Mouse (Mus musculus) right cerebral cortex, adult 2 months (tissue): ENCODE results near the gene Atf7ip.

Experiments used
- DNase-seq, 2 experiments: peaks; one replicate each; pipeline ENCODE4 v3.0.0; 2021 to 2022; ENCODE audit warnings: low spot score in 2 of 2

Gene Atf7ip

DNA sequence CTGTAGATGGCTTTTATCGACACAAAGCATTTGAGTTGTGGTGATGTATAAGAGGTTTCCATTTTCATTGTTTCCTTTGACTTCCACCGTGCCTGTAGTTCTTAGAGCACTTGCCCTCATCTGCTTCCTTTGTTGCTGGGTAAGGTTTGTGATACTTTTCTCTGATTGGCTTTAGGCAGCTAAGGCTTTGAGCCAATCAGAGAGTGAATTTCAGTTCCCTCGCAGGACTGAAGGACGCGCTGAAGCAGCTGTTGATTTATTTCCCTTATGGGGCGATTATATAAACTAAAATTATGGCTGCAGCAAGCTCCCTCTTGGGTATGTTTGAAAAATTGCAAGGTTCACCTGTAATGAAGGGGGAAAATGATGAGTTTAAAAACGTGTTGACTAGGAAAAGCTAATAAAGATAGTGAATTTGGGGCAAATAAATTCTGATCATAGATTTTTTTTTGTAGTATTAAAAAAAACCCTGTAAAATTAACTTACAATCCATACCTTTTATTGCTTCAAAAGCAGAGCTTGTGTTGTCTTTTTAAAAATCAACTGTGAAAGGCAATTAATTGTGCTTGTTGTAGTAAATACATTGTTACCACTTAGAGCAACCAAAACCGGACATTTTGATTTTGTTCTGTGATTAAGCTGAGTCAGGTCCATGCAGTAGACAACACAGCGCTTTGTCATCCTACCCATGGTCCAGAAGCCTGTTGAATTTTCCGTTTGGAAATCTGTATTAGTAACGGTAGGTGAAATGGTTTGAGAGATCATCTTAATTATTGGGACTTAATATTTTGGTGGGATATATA lies 48.0 kb downstream of the Atf7ip start:
- DNase-seq, result peak; percentile 48 to 64

DNA sequence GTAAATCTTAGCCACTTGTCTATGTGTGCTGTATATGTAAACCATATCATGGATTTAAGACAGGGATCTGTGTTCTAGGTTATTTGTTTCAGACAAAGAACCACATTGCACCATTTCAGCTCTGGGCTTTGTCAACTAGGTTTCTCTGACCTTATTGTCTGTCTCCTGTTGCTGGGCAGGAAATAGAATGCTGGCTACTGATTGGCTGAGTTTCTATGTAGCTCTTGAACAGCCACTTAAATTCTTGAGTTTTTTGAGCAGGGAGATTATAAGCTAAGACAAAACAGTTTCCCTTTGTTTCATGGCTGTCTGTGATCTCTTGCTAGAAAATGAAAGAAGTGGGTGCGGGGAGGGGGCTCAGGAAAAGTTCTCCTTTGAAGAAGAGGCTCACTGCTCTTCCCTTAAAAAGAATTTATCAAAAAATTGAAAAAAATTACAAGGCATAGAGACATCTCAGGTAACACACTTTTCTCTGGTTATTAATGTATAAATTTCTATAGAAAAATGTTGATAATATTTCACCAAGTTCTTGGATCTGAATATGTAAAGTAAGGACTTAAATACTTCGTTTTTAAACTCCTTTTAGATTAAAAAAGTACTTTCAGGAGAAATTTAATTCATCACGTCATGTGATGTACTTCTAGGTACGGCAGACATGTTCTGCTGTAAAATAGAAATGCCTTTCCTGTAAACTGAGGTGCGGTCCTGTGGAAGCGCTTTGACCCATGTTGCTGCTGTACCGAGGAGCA lies 49.0 kb downstream of the Atf7ip start:
- no peak for DNase-seq

DNA sequence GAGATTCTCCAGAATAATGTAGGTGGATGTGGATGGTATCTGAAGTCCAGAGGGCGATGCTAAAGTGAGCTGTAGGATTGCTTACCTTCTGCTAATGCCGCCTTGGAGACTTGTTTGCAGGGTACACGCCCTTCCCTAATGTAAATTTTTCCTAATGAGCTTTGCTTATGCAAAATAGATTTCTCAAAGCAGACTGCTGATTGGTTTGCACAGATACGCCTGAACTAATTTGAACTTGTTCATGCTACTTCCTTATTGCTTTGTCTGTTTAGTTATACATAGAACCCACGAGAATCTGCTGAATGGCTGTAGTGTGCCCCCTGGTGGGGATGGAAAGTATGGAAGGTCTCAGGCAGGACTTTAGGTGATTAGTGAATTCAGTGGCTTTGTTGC lies 49.6 kb downstream of the Atf7ip start:
- peak; percentile 77 to 81 for DNase-seq

DNA sequence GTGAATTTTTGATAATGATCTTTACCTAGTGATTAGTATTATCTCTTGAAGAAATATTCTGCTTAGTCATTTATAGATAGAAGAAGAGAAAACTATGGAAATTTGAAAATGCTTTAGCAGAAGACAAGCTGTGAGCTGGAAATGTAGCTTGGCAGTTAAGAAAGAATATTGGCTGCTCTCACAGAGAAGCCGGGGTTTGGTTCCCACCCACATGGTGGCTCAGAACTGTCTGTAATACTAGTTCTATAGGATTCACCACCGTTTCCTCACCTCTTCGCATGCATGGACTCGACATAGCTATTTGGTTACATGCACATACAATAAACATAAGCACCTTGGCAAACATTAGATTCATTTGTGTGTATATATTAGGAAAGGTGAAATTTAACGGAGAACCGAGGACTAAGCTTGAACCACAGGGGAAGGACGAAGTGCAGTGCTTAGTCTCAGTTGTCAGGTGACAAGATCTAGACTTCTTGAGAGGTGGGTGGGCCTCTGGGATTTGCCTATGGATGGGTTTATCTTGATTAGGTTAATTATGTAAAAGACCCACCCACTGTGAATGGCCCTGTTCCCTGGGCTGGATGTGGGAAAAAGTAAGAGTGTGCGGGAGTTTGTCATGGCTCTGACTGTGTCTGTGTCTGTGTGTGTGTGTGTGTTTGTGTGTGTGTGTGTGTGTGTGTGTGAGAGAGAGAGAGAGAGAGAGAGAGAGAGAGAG lies 52.5 kb downstream of the Atf7ip start:
- DNase-seq, result no peak

DNA sequence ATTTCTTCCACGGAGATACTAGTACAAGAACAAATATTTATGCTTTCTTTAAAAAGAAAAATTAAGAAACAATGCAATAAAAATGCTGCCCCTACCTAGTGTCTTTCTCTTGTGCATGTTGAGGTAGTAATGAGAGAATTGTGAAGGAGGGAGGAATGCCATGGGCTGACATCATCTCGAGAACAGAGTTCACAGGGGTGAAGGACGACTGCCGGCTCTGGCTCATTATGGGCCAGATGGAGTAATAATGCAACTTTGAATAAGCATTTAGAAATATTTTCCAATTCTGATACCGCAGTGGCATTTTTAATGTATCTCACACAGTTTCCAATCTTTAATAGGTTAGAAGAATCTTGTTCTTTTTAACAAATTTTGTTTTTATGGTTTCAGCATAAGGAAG lies 60.0 kb downstream of the Atf7ip start:
- DNase-seq, result no peak

DNA sequence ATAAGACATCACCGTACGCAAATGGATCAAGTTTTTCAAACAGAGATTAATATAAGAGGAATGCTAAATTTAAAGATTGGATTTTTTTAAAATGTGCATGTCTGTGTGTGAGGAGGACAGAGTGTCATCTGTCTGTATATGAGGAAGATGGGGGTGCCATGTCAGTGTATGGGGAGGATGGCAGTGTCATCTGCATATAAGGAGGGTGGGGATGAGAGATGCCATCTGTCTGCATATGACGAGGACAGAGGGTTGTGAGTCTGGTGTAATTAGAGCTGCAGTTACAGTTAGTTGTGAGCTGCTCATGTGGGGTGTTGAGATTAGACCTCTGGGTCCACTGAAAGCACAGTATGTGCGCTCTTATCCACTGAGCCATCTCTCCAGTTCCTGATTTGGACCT lies 84.8 kb downstream of the Atf7ip start:
- DNase-seq, result no peak

DNA sequence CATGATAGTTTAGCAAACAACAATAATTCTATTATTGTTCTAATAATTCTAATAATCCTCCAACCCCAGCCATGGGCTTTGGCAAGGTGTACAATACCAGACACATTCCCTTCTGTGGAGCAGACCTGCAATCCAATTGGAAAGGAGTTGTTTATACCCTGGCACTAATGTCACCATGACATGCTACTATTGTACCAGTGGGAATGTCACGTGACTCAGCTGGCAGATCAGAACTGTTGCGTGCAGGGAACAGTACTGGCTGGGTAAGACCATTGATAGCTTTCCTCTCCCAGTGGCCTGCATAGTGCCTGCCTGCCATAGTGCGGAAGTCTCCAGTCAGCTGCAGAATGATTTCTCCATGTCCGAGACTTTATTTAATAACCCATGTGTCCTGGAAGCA lies 88.6 kb downstream of the Atf7ip start:
- no peak for DNase-seq

DNA sequence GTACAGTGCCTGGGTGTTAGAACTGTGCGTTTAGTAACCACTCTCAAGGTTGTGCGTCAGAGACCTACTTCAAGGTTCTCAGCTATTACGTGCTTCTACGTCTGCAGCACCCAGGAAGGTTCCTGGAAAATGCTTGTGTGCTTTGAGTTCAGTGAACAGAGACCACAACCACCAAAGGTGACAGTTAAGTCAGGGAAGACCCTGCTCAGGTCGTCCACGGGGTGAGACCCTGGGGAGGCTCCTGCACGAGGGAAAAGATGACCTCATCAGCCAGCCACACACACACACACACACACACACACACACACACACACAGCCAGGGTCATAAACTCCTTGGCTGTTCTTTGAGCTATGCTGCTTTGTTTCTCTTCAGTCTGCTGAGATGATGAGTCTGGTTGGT lies 96.6 kb downstream of the Atf7ip start:
- DNase-seq, result no peak

DNA sequence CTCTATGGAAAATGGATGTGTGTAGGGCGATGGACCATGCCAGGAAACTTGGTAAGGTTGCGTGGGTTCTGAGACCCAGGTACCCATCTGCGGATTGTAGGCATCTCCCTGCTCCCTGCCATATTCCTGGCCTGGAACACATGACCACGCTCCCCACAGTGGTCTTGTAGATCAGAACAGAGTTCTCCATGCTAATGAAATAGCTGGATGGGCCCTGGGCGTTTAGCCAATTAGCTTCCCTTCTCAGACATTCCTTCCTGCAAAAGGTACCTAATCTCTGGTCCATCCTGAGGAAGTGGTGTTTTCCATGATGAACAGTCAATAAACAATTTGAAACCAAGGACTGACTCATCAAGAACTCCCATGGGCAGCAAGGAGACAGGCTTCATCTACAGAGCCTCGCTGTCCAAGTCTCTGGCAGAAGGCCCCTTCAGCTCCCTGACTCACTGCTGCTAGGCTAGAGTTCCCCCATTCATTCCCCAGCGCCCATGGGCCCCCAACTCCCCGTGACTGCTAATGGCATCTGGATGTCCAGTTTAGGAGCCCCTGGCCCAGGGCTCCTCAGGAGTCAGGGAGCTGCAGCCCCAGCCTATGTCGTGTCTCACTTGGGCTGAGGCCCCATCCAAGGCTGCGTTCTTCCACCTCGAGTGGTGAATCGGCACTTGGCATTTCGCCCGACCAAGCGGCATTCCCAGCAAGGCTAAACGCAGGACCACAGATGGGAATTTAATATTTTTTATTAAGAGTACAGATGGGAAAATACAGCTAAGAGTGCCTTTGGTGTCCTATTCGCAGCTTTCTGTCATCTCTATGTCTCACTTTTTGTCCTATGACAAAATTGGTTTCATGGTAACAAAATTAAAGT lies 105.6 kb downstream of the Atf7ip start:
- DNase-seq, result no peak

DNA sequence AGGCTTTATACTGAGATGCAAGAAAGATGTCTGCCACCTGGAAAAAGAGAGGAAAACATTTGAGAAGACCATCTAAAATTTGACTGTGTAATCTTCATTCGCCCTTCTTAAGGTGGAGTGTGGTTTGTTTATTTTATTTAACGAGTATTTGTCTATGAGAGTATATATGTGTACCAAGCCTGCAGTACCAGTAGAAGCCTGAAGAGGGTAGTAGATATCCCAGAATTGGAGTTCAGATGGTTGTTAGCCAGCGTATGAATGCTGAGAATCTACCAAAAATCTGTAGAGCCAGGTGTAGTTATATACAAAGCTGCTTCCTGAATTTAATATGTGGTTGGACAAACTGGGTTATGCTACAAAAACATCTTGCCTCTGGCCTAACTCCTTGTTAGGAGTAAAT lies 106.3 kb downstream of the Atf7ip start:
- no peak for DNase-seq

DNA sequence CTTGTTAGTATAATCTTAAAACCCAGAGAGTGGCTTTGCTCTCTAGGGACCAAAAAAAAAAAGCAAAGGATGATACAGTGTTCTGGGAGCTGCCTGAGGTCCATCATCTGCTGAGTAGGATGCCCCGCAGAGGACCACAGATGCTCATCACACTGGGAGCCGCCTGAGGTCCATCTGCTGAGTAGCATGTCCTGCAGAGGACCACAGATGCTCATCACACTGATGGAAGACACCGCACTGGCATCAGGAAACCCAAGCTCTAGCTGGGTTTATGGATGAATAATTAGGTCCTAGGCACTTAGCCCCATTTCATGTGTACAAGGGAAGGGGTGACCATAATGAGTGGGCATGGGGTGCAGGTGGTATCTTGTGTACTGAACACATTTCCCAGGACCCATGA lies 108.2 kb downstream of the Atf7ip start:
- DNase-seq, result no peak

DNA sequence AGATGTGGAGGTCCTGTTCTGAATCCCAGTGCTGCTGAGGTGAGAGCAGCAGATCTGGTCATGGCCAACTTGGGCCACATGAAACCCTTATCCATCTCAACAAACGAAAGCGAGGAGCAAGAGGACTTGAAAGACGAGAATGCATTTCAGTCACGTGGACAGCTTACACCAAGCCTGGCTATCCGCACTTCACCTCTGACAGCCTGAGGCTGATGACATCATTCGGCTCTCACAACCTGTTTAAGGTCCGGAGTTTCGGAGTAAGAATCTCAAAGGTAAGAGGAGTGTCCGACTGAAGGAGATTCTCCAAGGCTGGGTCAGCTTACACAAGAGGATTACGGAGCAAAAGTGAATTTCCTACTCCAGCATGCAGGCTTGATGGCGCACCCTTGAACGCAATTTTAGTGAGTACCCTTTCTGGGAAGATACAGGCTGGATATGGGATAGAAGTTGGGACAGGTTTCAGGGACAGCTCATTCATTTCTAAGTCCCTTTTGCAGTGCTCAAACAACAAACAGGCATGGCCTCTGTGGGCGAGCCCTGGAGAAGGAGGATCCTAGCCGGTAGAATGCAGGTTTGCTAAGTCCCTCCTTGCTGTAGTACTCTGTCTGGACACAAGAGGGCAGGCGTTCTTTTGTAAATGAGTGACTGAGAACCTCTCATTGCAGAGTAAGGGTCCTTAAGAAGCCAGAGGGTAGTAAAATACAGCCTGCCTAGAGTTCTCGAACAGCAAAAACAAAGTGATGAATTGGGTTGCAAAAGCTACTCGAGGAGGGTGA lies 114.6 kb downstream of the Atf7ip start:
- DNase-seq, result peak; percentile 89

DNA sequence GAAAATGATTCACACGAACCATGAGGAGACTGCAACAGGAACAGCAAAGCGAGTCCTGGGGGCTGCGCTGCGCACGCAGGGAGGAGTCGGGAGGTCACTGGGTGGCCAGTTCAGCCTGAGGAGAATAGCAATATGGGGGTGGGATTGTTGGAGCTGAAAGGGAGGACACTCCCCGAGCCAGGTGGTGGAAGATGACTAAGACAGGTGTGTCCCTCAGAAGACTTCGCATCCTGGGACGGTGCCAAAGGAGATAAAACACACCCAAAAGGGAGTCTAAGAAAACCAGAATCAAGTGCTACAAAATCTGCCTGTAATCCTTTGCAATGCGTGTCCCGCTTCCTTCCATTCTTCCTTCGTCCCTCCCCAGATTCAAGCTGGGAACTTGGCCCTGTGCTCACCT lies 119.5 kb downstream of the Atf7ip start:
- DNase-seq, result no peak

DNA sequence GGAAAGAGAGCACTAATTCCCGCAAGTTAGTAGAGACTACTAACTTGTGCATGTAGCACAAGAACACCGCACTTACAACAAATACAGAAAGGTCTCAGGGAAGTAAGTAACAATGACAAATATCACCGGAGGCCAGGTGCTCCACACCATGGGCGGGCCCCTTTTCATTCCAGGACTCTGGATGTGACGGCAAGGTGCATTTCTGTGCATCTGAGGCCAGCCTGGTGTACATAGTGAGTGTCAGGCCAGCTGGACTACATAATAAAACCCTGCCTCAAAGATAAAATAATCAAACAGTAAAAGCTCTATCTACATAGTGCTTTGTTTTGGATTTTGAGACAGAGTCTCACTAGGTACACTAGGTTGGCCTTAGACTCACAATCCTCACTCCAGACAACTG lies 123.7 kb downstream of the Atf7ip start:
- no peak for DNase-seq

DNA sequence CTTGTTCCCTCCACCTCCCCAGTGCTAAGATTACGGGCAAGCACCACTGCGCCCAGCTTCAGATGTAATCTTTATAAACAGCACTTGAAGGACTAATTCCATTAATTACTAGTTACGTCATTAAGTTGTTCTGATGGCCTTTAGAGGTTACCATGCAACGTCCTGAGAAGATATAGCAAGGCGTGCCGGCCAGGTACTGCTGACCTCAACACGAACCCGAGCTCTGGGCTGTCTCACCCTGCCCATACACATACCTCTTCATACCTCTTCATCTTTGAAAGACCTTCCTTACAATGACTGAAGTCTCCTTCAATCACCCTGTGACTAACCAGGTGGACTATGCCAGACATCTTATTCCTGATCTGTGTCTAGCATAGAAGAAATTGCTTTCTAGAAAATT lies 125.6 kb downstream of the Atf7ip start:
- DNase-seq, result no peak

DNA sequence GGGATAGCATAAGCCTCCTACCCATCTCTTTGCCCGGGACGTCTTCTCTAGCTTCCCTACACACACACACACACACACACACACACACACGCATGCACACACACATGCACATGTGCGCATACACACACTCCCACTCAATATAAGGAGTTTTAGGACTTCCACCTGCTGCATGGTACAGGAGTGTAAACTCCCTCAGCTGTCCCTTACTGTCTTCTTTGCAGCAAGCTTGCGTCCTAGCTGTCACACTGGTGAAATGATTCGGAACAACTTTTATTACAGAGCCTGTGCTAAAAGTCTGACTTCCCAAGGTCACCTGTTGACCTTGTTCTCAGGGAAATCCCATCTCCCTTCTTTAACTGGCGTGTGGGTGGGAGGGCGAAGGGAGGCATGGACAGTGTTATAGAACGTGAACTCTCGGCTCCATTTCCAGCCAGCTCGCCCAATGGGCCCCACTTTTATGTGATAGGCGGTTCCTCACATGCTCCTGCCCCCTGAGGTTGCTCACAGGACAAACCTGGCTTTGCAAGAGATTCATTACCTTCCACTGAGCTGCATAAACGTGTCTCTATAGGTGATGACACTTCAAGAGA lies 126.1 kb downstream of the Atf7ip start:
- no peak for DNase-seq

DNA sequence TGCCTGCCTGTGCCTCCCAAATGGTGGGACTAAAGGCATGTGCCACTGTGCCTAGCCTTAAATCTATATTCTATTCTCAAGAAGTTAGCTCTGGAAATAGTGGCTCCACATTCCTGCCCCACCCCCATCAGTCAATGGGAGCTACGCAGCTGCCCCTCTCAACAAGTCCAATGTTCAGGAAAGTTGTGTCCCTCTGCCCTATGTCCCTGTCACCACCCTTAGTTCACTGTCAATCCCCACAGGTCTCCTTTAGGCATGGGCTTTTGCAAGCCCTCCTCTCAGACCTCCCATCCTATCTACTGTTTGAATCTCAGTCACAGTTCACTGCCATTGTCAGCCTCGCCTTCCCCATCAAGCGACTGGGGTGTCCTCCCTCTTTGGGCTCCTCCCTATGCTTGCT lies 127.2 kb downstream of the Atf7ip start:
- no peak for DNase-seq

DNA sequence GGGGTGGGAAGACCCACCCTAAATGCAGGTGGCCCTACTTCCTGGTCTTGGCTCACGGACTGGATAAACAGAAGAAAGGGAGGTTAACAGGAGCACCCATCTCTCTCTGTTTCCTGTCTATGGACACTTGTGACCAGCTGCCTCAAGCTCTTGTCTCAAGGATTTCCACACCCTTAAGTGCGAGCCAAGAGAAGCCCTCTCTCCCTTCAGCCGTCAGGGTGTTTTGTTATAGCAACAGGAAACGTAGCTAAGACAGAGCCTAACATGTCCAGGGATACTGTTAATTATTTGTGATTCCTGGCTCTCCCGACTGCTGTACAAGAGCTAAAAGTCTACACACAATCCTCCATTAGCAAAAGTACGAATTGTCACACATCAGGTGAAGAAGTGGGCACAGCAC lies 127.8 kb downstream of the Atf7ip start:
- no peak for DNase-seq

DNA sequence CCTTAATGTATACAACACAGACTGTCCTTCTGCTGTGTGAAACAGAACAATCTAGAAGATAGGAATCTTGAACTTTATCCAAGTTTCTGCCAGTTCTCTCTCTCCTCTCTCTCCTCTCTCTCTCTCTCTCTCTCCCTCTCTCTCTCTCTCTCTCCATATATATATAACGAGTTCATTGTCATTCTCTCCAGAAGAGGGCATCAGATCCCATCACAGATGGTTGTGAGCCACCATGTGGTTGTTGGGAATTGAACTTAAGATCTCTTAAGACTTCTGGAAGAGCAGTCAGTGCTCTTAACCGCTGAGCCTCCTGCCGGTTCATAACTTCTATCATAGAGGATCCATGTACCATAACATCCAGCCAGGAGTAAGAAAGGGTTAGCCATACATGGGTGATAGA lies 129.0 kb downstream of the Atf7ip start:
- DNase-seq, result no peak

DNA sequence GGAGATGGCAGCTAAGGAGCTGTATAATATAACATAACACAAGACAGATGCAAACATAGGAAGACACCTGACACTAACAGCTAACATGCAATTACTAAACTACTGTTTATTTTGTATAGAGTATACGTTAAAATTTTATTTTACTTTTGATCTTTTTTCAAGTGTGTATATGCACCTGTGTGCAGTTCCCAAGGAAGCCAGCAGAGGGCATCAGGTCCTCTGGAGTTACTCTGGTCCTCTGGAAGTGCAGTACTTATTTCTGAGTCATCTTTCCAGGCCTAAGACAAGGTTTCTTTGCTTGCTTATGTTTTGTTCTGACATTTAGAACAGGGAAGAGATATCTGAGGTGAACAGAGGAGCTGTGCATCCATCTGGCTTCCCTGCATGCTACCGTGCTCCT lies 138.2 kb downstream of the Atf7ip start:
- DNase-seq, result no peak

DNA sequence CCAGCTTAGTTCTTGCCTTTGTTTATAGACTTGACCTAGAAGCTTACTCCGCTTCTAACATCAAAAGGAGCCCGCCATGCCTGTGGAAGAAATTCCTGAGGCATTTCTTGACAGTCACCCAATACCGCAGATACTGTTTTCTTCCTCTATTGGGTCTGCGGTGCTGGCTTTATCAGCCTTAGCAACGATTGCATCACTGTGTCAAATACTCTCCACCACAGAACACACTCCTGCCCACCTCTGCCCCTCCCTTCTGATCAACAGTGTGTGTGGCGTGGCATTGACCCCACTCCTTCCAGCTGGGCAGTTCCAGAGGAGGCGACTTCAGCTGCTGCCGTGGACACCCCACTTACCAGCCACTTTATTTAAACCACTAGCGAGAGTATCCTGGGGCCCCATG lies 139.8 kb downstream of the Atf7ip start:
- no peak for DNase-seq
